Mouse (Mus musculus) MEL (cell line): ENCODE measurements around the gene Bpifb1. TPM values are rescaled to one million over a fixed set of nuclear protein-coding genes. Genes with fewer than 3 reads are reported as not detected.
"Not testable (repeated sequence)": the region's sequence is repeated elsewhere in the genome, so short reads cannot be mapped to it uniquely, and the experiment has no call there.

Experiments
- DNase-seq: peaks from one replicate; pipeline ENCODE4 v3.0.0; 2011; ENCODE audit warnings: low read depth, low spot score
- H3K27ac ChIP-seq: 2 replicates; pipeline ENCODE4 v1.5.1; 2012; ENCODE audit warnings: low read depth, mild to moderate bottlenecking, control low read depth, low read length, moderate library complexity; ENCODE audit not compliant: control insufficient read depth
- H3K27me3 ChIP-seq, 2 experiments: fragments of 150-350 bp in 1 of 2; sonication (generic) in 1 of 2; 2 replicates each; pipeline ENCODE4 v1.6.1; 2012; ENCODE audit warnings: low read length in 2 of 2, mild to moderate bottlenecking in 2 of 2, improper control_type of control experiment in 1 of 2, moderate library complexity in 1 of 2; ENCODE audit not compliant: insufficient read depth in 2 of 2, control insufficient read depth in 1 of 2
- H3K36me3 ChIP-seq, 2 experiments: 2 replicates each; pipeline ENCODE4 v1.6.1; 2012 to 2014; ENCODE audit warnings: low read length in 2 of 2, improper control_type of control experiment in 1 of 2, inconsistent platforms in 1 of 2, mild to moderate bottlenecking in 1 of 2; ENCODE audit not compliant: insufficient read depth in 2 of 2, control insufficient read depth in 1 of 2
- H3K4me1 ChIP-seq, 2 experiments: fragments of 150-350 bp in 1 of 2; sonication (generic) in 1 of 2; 2 replicates each; pipeline ENCODE4 v1.6.1; 2012; ENCODE audit warnings: low read length in 2 of 2, improper control_type of control experiment in 1 of 2, mild to moderate bottlenecking in 1 of 2; ENCODE audit not compliant: insufficient read depth in 2 of 2, control insufficient read depth in 1 of 2
- H3K4me3 ChIP-seq, 2 experiments: fragments of 150-350 bp in 1 of 2; sonication (generic) in 1 of 2; 2 replicates each; pipeline ENCODE4 v1.5.1; 2012; ENCODE audit warnings: low read depth in 2 of 2, low read length in 2 of 2, mild to moderate bottlenecking in 2 of 2, moderate library complexity in 2 of 2, control low read depth in 1 of 2, improper control_type of control experiment in 1 of 2; ENCODE audit not compliant: control insufficient read depth in 1 of 2, insufficient read depth in 1 of 2
- H3K79me2 ChIP-seq: 2 replicates; pipeline ENCODE4 v1.6.1; 2012; ENCODE audit warnings: mild to moderate bottlenecking, low read length, moderate library complexity; ENCODE audit not compliant: control insufficient read depth, poor library complexity, insufficient read depth
- H3K9ac ChIP-seq: 2 replicates; pipeline ENCODE4 v1.6.1; 2012; ENCODE audit warnings: low read depth, mild to moderate bottlenecking, control low read depth, low read length, moderate library complexity; ENCODE audit not compliant: control insufficient read depth, poor library complexity, severe bottlenecking
- H3K9me3 ChIP-seq: fragments of 150-350 bp; sonication (generic); replicated peaks from 2 replicates; pipeline ENCODE4 v1.6.1; 2012; ENCODE audit warnings: mild to moderate bottlenecking, low read length, improper control_type of control experiment, moderate library complexity; ENCODE audit not compliant: insufficient read depth
- BHLHE40 ChIP-seq: IDR thresholded peaks from 2 replicates; pipeline ENCODE4 v1.6.1; 2012; ENCODE audit warnings: low read depth, mild to moderate bottlenecking, inconsistent platforms, low read length, improper control_type of control experiment, borderline replicate concordance
- CHD1 ChIP-seq: IDR thresholded peaks from 2 replicates; pipeline ENCODE4 v1.6.1; 2012; ENCODE audit warnings: low read depth, mild to moderate bottlenecking, inconsistent platforms, low read length, improper control_type of control experiment
- CHD2 ChIP-seq: IDR thresholded peaks from 2 replicates; pipeline ENCODE4 v1.6.1; 2011; ENCODE audit warnings: low read length, improper control_type of control experiment
- CTCF ChIP-seq, 3 experiments: IDR thresholded peaks in 2 of 3; conservative IDR thresholded peaks in 1 of 3; 2 replicates each; pipeline ENCODE4 v1.5.1; 2011 to 2012; ENCODE audit warnings: low read length in 3 of 3, low read depth in 2 of 3, mild to moderate bottlenecking in 2 of 3, improper control_type of control experiment in 1 of 3, inconsistent platforms in 1 of 3, mixed read lengths in 1 of 3, moderate library complexity in 1 of 3; ENCODE audit not compliant: control insufficient read depth in 1 of 3, insufficient read depth in 1 of 3, poor library complexity in 1 of 3, severe bottlenecking in 1 of 3
- ELF1 ChIP-seq: IDR thresholded peaks from 2 replicates; pipeline ENCODE4 v1.6.1; 2014; ENCODE audit warnings: low read depth, mild to moderate bottlenecking, inconsistent platforms, low read length, improper control_type of control experiment, moderate library complexity
- ETS1 ChIP-seq: IDR thresholded peaks from 2 replicates; pipeline ENCODE4 v1.6.1; 2012; ENCODE audit warnings: low read depth, mild to moderate bottlenecking, inconsistent platforms, low read length, improper control_type of control experiment, moderate library complexity
- GABPA ChIP-seq: IDR thresholded peaks from 2 replicates; pipeline ENCODE4 v1.6.1; 2012; ENCODE audit warnings: low read depth, mild to moderate bottlenecking, inconsistent platforms, low read length, improper control_type of control experiment, moderate library complexity
- MAZ ChIP-seq: IDR thresholded peaks from 2 replicates; pipeline ENCODE4 v1.6.1; 2012; ENCODE audit warnings: low read depth, mild to moderate bottlenecking, inconsistent platforms, low read length, improper control_type of control experiment
- MXI1 ChIP-seq: IDR thresholded peaks from 2 replicates; pipeline ENCODE4 v1.6.1; 2011; ENCODE audit warnings: mild to moderate bottlenecking, low read depth, low read length, improper control_type of control experiment
- NRF1 ChIP-seq: IDR thresholded peaks from 2 replicates; pipeline ENCODE4 v1.6.1; 2014; ENCODE audit warnings: low read depth, mild to moderate bottlenecking, inconsistent platforms, low read length, improper control_type of control experiment, moderate library complexity; ENCODE audit not compliant: poor library complexity, insufficient read depth, severe bottlenecking
- POLR2A ChIP-seq, 2 experiments: IDR thresholded peaks; 2 replicates each; pipeline ENCODE4 v1.6.1; 2011 to 2012; ENCODE audit warnings: low read length in 2 of 2, mild to moderate bottlenecking in 2 of 2, control low read depth in 1 of 2, improper control_type of control experiment in 1 of 2, low read depth in 1 of 2, moderate library complexity in 1 of 2; ENCODE audit not compliant: control insufficient read depth in 1 of 2, insufficient read depth in 1 of 2, poor library complexity in 1 of 2
- POLR2AphosphoS2 ChIP-seq: IDR thresholded peaks from 2 replicates; pipeline ENCODE4 v1.6.1; 2011; ENCODE audit warnings: low read length, improper control_type of control experiment
- POLR2AphosphoS5 ChIP-seq: IDR thresholded peaks from 2 replicates; pipeline ENCODE4 v1.6.1; 2012; ENCODE audit warnings: low read depth, borderline replicate concordance, mild to moderate bottlenecking, inconsistent platforms, low read length, moderate library complexity, mixed read lengths
- RAD21 ChIP-seq: IDR thresholded peaks from 2 replicates; pipeline ENCODE4 v1.6.1; 2011; ENCODE audit warnings: mild to moderate bottlenecking, low read depth, low read length, improper control_type of control experiment
- RCOR1 ChIP-seq: IDR thresholded peaks from 2 replicates; pipeline ENCODE4 v1.6.1; 2012; ENCODE audit warnings: low read depth, mild to moderate bottlenecking, inconsistent platforms, low read length, improper control_type of control experiment
- SMC3 ChIP-seq: IDR thresholded peaks from 2 replicates; pipeline ENCODE4 v1.6.1; 2011; ENCODE audit warnings: low read depth, low read length, improper control_type of control experiment
- TAL1 ChIP-seq: IDR thresholded peaks from 2 replicates; pipeline ENCODE4 v1.6.1; 2012; ENCODE audit warnings: mild to moderate bottlenecking, inconsistent platforms, low read length, moderate library complexity, mixed read lengths
- TBP ChIP-seq: IDR thresholded peaks from 2 replicates; pipeline ENCODE4 v1.8.0; 2011; ENCODE audit warnings: low read depth, low read length, improper control_type of control experiment
- USF1 ChIP-seq: IDR thresholded peaks from 2 replicates; pipeline ENCODE4 v1.6.1; 2014; ENCODE audit warnings: low read depth, mild to moderate bottlenecking, inconsistent platforms, low read length, improper control_type of control experiment, moderate library complexity
- ZC3H11A ChIP-seq: IDR thresholded peaks from 2 replicates; pipeline ENCODE4 v1.6.1; 2012; ENCODE audit warnings: low read depth, mild to moderate bottlenecking, inconsistent platforms, low read length, improper control_type of control experiment
- ZMIZ1 ChIP-seq: IDR thresholded peaks from 2 replicates; pipeline ENCODE4 v1.6.1; 2012; ENCODE audit warnings: low read depth, mild to moderate bottlenecking, inconsistent platforms, low read length, improper control_type of control experiment, moderate library complexity
- ZNF384 ChIP-seq: IDR thresholded peaks from 2 replicates; pipeline ENCODE4 v1.6.1; 2012; ENCODE audit warnings: low read depth, mild to moderate bottlenecking, inconsistent platforms, low read length, improper control_type of control experiment
- polyA plus RNA-seq, 2 experiments: library from polyadenylated mRNA; stranded (reverse) in 1 of 2; unstranded in 1 of 2; fragments of >175 nt in 1 of 2; fragments of >200 nt in 1 of 2; gene quantifications; 2 replicates each; pipeline versions ENCODE4 v1.2.1 to v1.2.4; 2012; ENCODE audit warnings: low replicate concordance in 2 of 2, low read depth in 1 of 2; ENCODE audit not compliant: insufficient read length in 2 of 2, insufficient read depth in 1 of 2, missing spikeins in 1 of 2
- total RNA-seq: library from RNA; depleted of rRNA; stranded (reverse); fragments of 300-350 nt; gene quantifications from 2 replicates; pipeline ENCODE4 v1.2.3, GENCODE M21; 2012

Bpifb1 gene
- total and polyA plus RNA-seq, 3 experiments, result not detected

- H3K9ac ChIP-seq, result no peak overlapping the region
- H3K27me3 ChIP-seq, result no peaks in the 10 kb centered on the region
- H3K4me3 ChIP-seq, result no peak overlapping the region
- H3K4me1 ChIP-seq, result no peaks in the 10 kb centered on the region
- no peaks in the 10 kb centered on the region for H3K36me3 ChIP-seq
- H3K27ac ChIP-seq, result no peak overlapping the region
- no peaks in the 10 kb centered on the region for H3K79me2 ChIP-seq
- peak; percentile 59 for TF ChIP-seq RAD21
- TF ChIP-seq SMC3, result peak; percentile 37; the same call in 1 of the 2 replicates
- TF ChIP-seq CTCF (IDR thresholded peaks at IDR 0.05 in 2 of 3, conservative IDR thresholded peaks at IDR 0.05 in 1 of 3; ENCODE audit: control insufficient read depth in 1 of 3, insufficient read depth in 1 of 3, low read depth in 2 of 3, low read length in 3 of 3, poor library complexity in 1 of 3, severe bottlenecking in 1 of 3), result peak; percentile 55 to 73 (median 71)
- TF ChIP-seq ZNF384, result 0 out of 2 replicates have a peak, but pooled peaks have one; percentile 9
- TF ChIP-seq NRF1, result no peak
- no peak for TF ChIP-seq RCOR1
- no peak for TF ChIP-seq TBP
- DNase-seq, result peak; percentile 43
- no peaks in the 10 kb centered on the region for H3K9me3 ChIP-seq
These were observed 17.3 kb upstream of the Bpifb1 start for GRCm38 (mm10) chr2:154173313-154173712.

GRCm38 (mm10) chr2:154181900-154182299, 8.7 kb upstream of the Bpifb1 start:
- H3K79me2 ChIP-seq, H3K9ac ChIP-seq, DNase-seq, H3K9me3 ChIP-seq, H3K36me3 ChIP-seq, H3K27me3 ChIP-seq, H3K27ac ChIP-seq, H3K4me3 ChIP-seq, H3K4me1 ChIP-seq: not testable (repeated sequence)

GRCm38 (mm10) chr2:154183061-154183460, 7.6 kb upstream of the Bpifb1 start:
- DNase-seq, H3K27me3 ChIP-seq, H3K4me1 ChIP-seq, H3K27ac ChIP-seq, H3K36me3 ChIP-seq, H3K9ac ChIP-seq, H3K9me3 ChIP-seq, H3K79me2 ChIP-seq, H3K4me3 ChIP-seq: not testable (repeated sequence)

- 0 out of 4 replicates have a peak, but pooled peaks cover 0 to 2% of the 10 kb centered on the region in 2 experiments for H3K27me3 ChIP-seq
- H3K9ac ChIP-seq, result no peak overlapping the region
- H3K27ac ChIP-seq, result no peak overlapping the region
- H3K79me2 ChIP-seq, result no peaks in the 10 kb centered on the region
- H3K4me3 ChIP-seq, result no peak overlapping the region
- no peaks in the 10 kb centered on the region for H3K4me1 ChIP-seq
- H3K36me3 ChIP-seq, result no peaks in the 10 kb centered on the region
- DNase-seq, result no peak
- no peaks in the 10 kb centered on the region for H3K9me3 ChIP-seq
- TF ChIP-seq CHD1 (no peak), GABPA (no peak), MAZ (no peak), NRF1 (no peak), POLR2AphosphoS2 (no peak), ZC3H11A (no peak), ETS1 (no peak), USF1 (no peak), ZMIZ1 (no peak), MXI1 (no peak), ELF1 (no peak), RAD21 (no peak), BHLHE40 (no peak), CHD2 (no peak), SMC3 (no peak), TAL1 (no peak), POLR2A (IDR thresholded peaks at IDR 0.05; ENCODE audit: control insufficient read depth in 1 of 2, insufficient read depth in 1 of 2, low read depth in 1 of 2, low read length in 2 of 2, poor library complexity in 1 of 2) (no peak), POLR2AphosphoS5 (no peak)
These were observed 5.3 kb upstream of the Bpifb1 start for GRCm38 (mm10) chr2:154185319-154185718.
